Mouse (Mus musculus) thymus, adult 18-20 months (tissue): ENCODE measurements around the gene Bcr.

Experiments
- DNase-seq, 2 experiments: peaks; one replicate each; pipeline ENCODE4 v3.0.0; 2022; ENCODE audit warnings: mixed read lengths in 2 of 2

Gene Bcr

GRCm38 (mm10) chr10:75058761-75059395 lies 1.5 kb upstream of the Bcr start:
- DNase-seq = peak in 1 of 2 experiments; percentile 18

GRCm38 (mm10) chr10:75059396-75059795 lies 996 bp upstream of the Bcr start:
- peak; percentile 49 to 62 for DNase-seq

GRCm38 (mm10) chr10:75060843-75061235 lies 447 bp downstream of the Bcr start:
- peak; percentile 25 for DNase-seq

GRCm38 (mm10) chr10:75061341-75062188 lies 1.2 kb downstream of the Bcr start:
- DNase-seq = peak; percentile 13 to 14

GRCm38 (mm10) chr10:75062189-75062561 lies 1.8 kb downstream of the Bcr start:
- DNase-seq = no peak

GRCm38 (mm10) chr10:75062621-75063020 lies 2.2 kb downstream of the Bcr start:
- DNase-seq = no peak

- no peak for DNase-seq
Measured at GRCm38 (mm10) chr10:75063301-75063965, 3.0 kb downstream of the Bcr start.

GRCm38 (mm10) chr10:75065691-75066090 lies 5.3 kb downstream of the Bcr start:
- no peak for DNase-seq

GRCm38 (mm10) chr10:75067446-75067845 lies 7.1 kb downstream of the Bcr start:
- DNase-seq = no peak

GRCm38 (mm10) chr10:75068086-75068485 lies 7.7 kb downstream of the Bcr start:
- DNase-seq = no peak

- no peak for DNase-seq
Measured at GRCm38 (mm10) chr10:75068624-75069328, 8.4 kb downstream of the Bcr start.

GRCm38 (mm10) chr10:75070281-75070976 lies 10.0 kb downstream of the Bcr start:
- no peak for DNase-seq

GRCm38 (mm10) chr10:75075665-75076064 lies 15.3 kb downstream of the Bcr start:
- no peak for DNase-seq

- DNase-seq = no peak
Measured at GRCm38 (mm10) chr10:75078174-75079128, 18.1 kb downstream of the Bcr start.

- no peak for DNase-seq
Measured at GRCm38 (mm10) chr10:75085330-75085729, 24.9 kb downstream of the Bcr start.

GRCm38 (mm10) chr10:75088471-75088870 lies 28.1 kb downstream of the Bcr start:
- DNase-seq = no peak

GRCm38 (mm10) chr10:75091478-75092152 lies 31.2 kb downstream of the Bcr start:
- no peak for DNase-seq

- no peak for DNase-seq
Measured at GRCm38 (mm10) chr10:75093252-75093987, 33.0 kb downstream of the Bcr start.

- DNase-seq = no peak
Measured at GRCm38 (mm10) chr10:75094338-75094737, 33.9 kb downstream of the Bcr start.

- DNase-seq = no peak
Measured at GRCm38 (mm10) chr10:75095216-75095615, 34.8 kb downstream of the Bcr start.
